Mouse (Mus musculus): ENCODE results near the gene Mustn1. TPM values are rescaled to one million over a fixed set of nuclear protein-coding genes. Genes with fewer than 3 reads are reported as not detected.

Mustn1 gene
- polyA plus RNA-seq, 1 experiment from 2014 or later: 1.3 TPM

GRCm38 (mm10) chr14:30876451-30876850 is 2.5 kb upstream of the Mustn1 start:
- H3K4me2 ChIP-seq (ENCODE audit: low read length): no peak overlapping the region
- H3K27me3 ChIP-seq (replicated peaks; ENCODE audit: control insufficient read depth, insufficient read depth, low read length): no peaks in the 10 kb centered on the region
- peaks cover 7% of the 10 kb centered on the region; the same call in 1 of the 2 replicates for H3K36me3 ChIP-seq (ENCODE audit: control insufficient read depth, insufficient read depth, low read length)
- ATAC-seq: no peak
- no peak overlapping the region for H3K9ac ChIP-seq (ENCODE audit: low read depth, low read length)
- no peak overlapping the region for H3K4me3 ChIP-seq (ENCODE audit: low read length)
- 84% methylated on average over 10 of the region's 10 CpGs for WGBS
- H3K9me3 ChIP-seq (ENCODE audit: control insufficient read depth, low read length): no peaks in the 10 kb centered on the region
- H3K4me1 ChIP-seq (ENCODE audit: control insufficient read depth, insufficient read depth, low read depth, low read length): no peaks in the 10 kb centered on the region
- no peak overlapping the region for H3K27ac ChIP-seq (ENCODE audit: low read depth, low read length)

GRCm38 (mm10) chr14:30877827-30878226 is 1.2 kb upstream of the Mustn1 start:
- peaks cover 4% of the 10 kb centered on the region; the same call in 1 of the 2 replicates for H3K36me3 ChIP-seq (ENCODE audit: control insufficient read depth, insufficient read depth, low read length)
- H3K4me1 ChIP-seq (ENCODE audit: control insufficient read depth, insufficient read depth, low read depth, low read length): no peaks in the 10 kb centered on the region
- no peaks in the 10 kb centered on the region for H3K9me3 ChIP-seq (ENCODE audit: control insufficient read depth, low read length)
- H3K27ac ChIP-seq (ENCODE audit: low read depth, low read length): no peak overlapping the region
- WGBS: 97% methylated on average over 3 of the region's 3 CpGs
- no peak overlapping the region for H3K4me2 ChIP-seq (ENCODE audit: low read length)
- no peak overlapping the region for H3K4me3 ChIP-seq (ENCODE audit: low read length)
- no peak overlapping the region for H3K9ac ChIP-seq (ENCODE audit: low read depth, low read length)
- no peaks in the 10 kb centered on the region for H3K27me3 ChIP-seq (replicated peaks; ENCODE audit: control insufficient read depth, insufficient read depth, low read length)
- no peak for ATAC-seq

GRCm38 (mm10) chr14:30879794-30880193 is 794 bp downstream of the Mustn1 start:
- Histone ChIP-seq H3K9me3 (ENCODE audit: control insufficient read depth, low read length) (no peaks in the 10 kb centered on the region), H3K4me3 (ENCODE audit: low read length) (no peak overlapping the region), H3K27ac (ENCODE audit: low read depth, low read length) (no peak overlapping the region), H3K4me2 (ENCODE audit: low read length) (no peak overlapping the region), H3K36me3 (ENCODE audit: control insufficient read depth, insufficient read depth, low read length) (no peaks in the 10 kb centered on the region; the same call in 1 of the 2 replicates), H3K4me1 (ENCODE audit: control insufficient read depth, insufficient read depth, low read depth, low read length) (no peaks in the 10 kb centered on the region), H3K9ac (ENCODE audit: low read depth, low read length) (no peak overlapping the region), H3K27me3 (replicated peaks; ENCODE audit: control insufficient read depth, insufficient read depth, low read length) (no peaks in the 10 kb centered on the region)
- WGBS: 64% methylated on average over 9 of the region's 9 CpGs
- no peak for ATAC-seq

- Histone ChIP-seq H3K4me1 (ENCODE audit: control insufficient read depth, insufficient read depth, low read depth, low read length) (no peaks in the 10 kb centered on the region), H3K9me3 (ENCODE audit: control insufficient read depth, low read length) (no peaks in the 10 kb centered on the region), H3K27ac (ENCODE audit: low read depth, low read length) (no peak overlapping the region), H3K36me3 (ENCODE audit: control insufficient read depth, insufficient read depth, low read length) (no peaks in the 10 kb centered on the region; the same call in 1 of the 2 replicates), H3K4me3 (ENCODE audit: low read length) (no peak overlapping the region), H3K27me3 (replicated peaks; ENCODE audit: control insufficient read depth, insufficient read depth, low read length) (no peaks in the 10 kb centered on the region), H3K4me2 (ENCODE audit: low read length) (no peak overlapping the region), H3K9ac (ENCODE audit: low read depth, low read length) (no peak overlapping the region)
- no peak for ATAC-seq
- WGBS: 77% methylated on average over 8 of the region's 8 CpGs
Observed at GRCm38 (mm10) chr14:30880251-30880650, 1.3 kb downstream of the Mustn1 start.

GRCm38 (mm10) chr14:30880811-30881717 is 2.1 kb downstream of the Mustn1 start:
- Histone ChIP-seq H3K27ac (ENCODE audit: low read depth, low read length) (no peak overlapping the region), H3K27me3 (replicated peaks; ENCODE audit: control insufficient read depth, insufficient read depth, low read length) (no peaks in the 10 kb centered on the region), H3K9ac (ENCODE audit: low read depth, low read length) (no peak overlapping the region), H3K4me2 (ENCODE audit: low read length) (no peak overlapping the region), H3K4me1 (ENCODE audit: control insufficient read depth, insufficient read depth, low read depth, low read length) (no peaks in the 10 kb centered on the region), H3K9me3 (ENCODE audit: control insufficient read depth, low read length) (no peaks in the 10 kb centered on the region), H3K36me3 (ENCODE audit: control insufficient read depth, insufficient read depth, low read length) (no peaks in the 10 kb centered on the region; the same call in 1 of the 2 replicates), H3K4me3 (ENCODE audit: low read length) (no peak overlapping the region)
- 87% methylated on average over 17 of the region's 17 CpGs for WGBS
- ATAC-seq: no peak

GRCm38 (mm10) chr14:30881718-30882108 is 2.7 kb downstream of the Mustn1 start:
- Histone ChIP-seq H3K27ac (ENCODE audit: low read depth, low read length) (no peak overlapping the region), H3K27me3 (replicated peaks; ENCODE audit: control insufficient read depth, insufficient read depth, low read length) (no peaks in the 10 kb centered on the region), H3K36me3 (ENCODE audit: control insufficient read depth, insufficient read depth, low read length) (no peaks in the 10 kb centered on the region; the same call in 1 of the 2 replicates), H3K4me1 (ENCODE audit: control insufficient read depth, insufficient read depth, low read depth, low read length) (no peaks in the 10 kb centered on the region), H3K4me2 (ENCODE audit: low read length) (no peak overlapping the region), H3K9ac (ENCODE audit: low read depth, low read length) (no peak overlapping the region), H3K4me3 (ENCODE audit: low read length) (no peak overlapping the region), H3K9me3 (ENCODE audit: control insufficient read depth, low read length) (no peaks in the 10 kb centered on the region)
- no peak for ATAC-seq
- WGBS: 91% methylated on average over 3 of the region's 3 CpGs

GRCm38 (mm10) chr14:30885298-30885697 is 6.3 kb downstream of the Mustn1 start:
- Histone ChIP-seq H3K9ac (ENCODE audit: low read depth, low read length) (no peak overlapping the region), H3K4me3 (ENCODE audit: low read length) (no peak overlapping the region), H3K4me2 (ENCODE audit: low read length) (no peak overlapping the region), H3K27me3 (replicated peaks; ENCODE audit: control insufficient read depth, insufficient read depth, low read length) (no peaks in the 10 kb centered on the region), H3K36me3 (ENCODE audit: control insufficient read depth, insufficient read depth, low read length) (no peaks in the 10 kb centered on the region; the same call in 1 of the 2 replicates), H3K9me3 (ENCODE audit: control insufficient read depth, low read length) (no peaks in the 10 kb centered on the region), H3K27ac (ENCODE audit: low read depth, low read length) (no peak overlapping the region), H3K4me1 (ENCODE audit: control insufficient read depth, insufficient read depth, low read depth, low read length) (no peaks in the 10 kb centered on the region)
- WGBS: 20% methylated on average over 3 of the region's 3 CpGs
- no peak for ATAC-seq

- Histone ChIP-seq H3K4me1 (ENCODE audit: control insufficient read depth, insufficient read depth, low read depth, low read length) (no peaks in the 10 kb centered on the region), H3K4me2 (ENCODE audit: low read length) (no peak within 1 kb of the TSS), H3K27ac (ENCODE audit: low read depth, low read length) (no peak within 1 kb of the TSS), H3K27me3 (replicated peaks; ENCODE audit: control insufficient read depth, insufficient read depth, low read length) (no peaks in the 10 kb centered on the region), H3K9ac (ENCODE audit: low read depth, low read length) (no peak within 1 kb of the TSS), H3K4me3 (ENCODE audit: low read length) (no peak within 1 kb of the TSS), H3K36me3 (ENCODE audit: control insufficient read depth, insufficient read depth, low read length) (no peaks in the 10 kb centered on the region), H3K9me3 (ENCODE audit: control insufficient read depth, low read length) (no peaks in the 10 kb centered on the region)
- no peak for ATAC-seq
- WGBS: 90% methylated on average over 3 of the region's 3 CpGs
Observed at GRCm38 (mm10) chr14:30886204-30886603, 7.2 kb downstream of the Mustn1 start, which contains the start of gene Itih4. Itih4 (plus strand) TSS chr14:30886476.

GRCm38 (mm10) chr14:30888271-30888732 is 9.3 kb downstream of the Mustn1 start:
- ATAC-seq: no peak
- WGBS: 20% methylated on average over 9 of the region's 9 CpGs
- H3K27me3 ChIP-seq (replicated peaks; ENCODE audit: control insufficient read depth, insufficient read depth, low read length): no peaks in the 10 kb centered on the region

More at GRCm38 (mm10) chr14:30888271-30888732, 9.3 kb downstream of the Mustn1 start:
- Histone ChIP-seq H3K4me2 (ENCODE audit: low read length) (no peak overlapping the region), H3K4me1 (ENCODE audit: control insufficient read depth, insufficient read depth, low read depth, low read length) (no peaks in the 10 kb centered on the region), H3K27ac (ENCODE audit: low read depth, low read length) (no peak overlapping the region), H3K36me3 (ENCODE audit: control insufficient read depth, insufficient read depth, low read length) (no peaks in the 10 kb centered on the region), H3K9ac (ENCODE audit: low read depth, low read length) (no peak overlapping the region), H3K4me3 (ENCODE audit: low read length) (no peak overlapping the region), H3K9me3 (ENCODE audit: control insufficient read depth, low read length) (no peaks in the 10 kb centered on the region)
